Mouse (Mus musculus): ENCODE data around the gene Nup155.

DNA sequence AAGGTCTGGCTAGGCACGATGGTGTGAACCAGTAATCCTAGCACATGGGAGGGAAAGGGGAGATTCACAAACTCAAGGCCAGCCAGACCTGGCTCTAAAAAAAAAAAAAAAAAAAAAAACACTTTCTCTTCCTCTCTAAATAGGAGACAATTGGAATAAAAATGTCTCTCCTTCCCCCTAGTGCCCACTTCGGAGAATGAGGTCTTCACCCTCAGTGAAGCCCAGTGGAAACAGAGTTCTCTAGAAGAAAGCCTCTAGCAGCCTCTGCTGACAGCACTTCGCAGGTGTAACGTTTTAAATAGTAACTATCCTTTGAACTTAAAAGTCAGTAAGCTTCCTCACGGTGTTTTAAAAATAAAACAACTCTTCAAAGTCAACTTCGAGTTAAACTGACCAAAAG, 43.9 kb upstream of the Nup155 start:
- no peak for TF ChIP-seq CTCF (IDR thresholded peaks at IDR 0.05; ENCODE audit: low read depth, low read length)
- TF ChIP-seq GATA1 (IDR thresholded peaks at IDR 0.05; ENCODE audit: borderline replicate concordance, low read length): no peak

Measured in G1E (cell line).